Mouse (Mus musculus) limb, embryonic 11.5 days (tissue): Measurements from ENCODE around the gene Psmc2. TPM values are rescaled to one million over a fixed set of nuclear protein-coding genes. Genes with fewer than 3 reads are reported as not detected.

Experiments used
- ATAC-seq: fragments of 200-750 bp; cut with Nextera tagmentation; 2 replicates; pipeline ENCODE4 v1.8.0; 2017; ENCODE audit warnings: low read depth; ENCODE audit not compliant: insufficient number of reproducible peaks, low FRiP score, low TSS enrichment
- DNase-seq: peaks from one replicate; pipeline ENCODE4 v3.0.0-alpha.2; 2015; ENCODE audit warnings: low spot score
- H3K27ac ChIP-seq: fragments of 300-500 bp; sonication (generic); replicated peaks from 2 replicates; pipeline ENCODE4 v1.5.1; 2014; ENCODE audit warnings: low read depth, mild to moderate bottlenecking, low read length
- H3K27me3 ChIP-seq: fragments of 300-500 bp; sonication (generic); 2 replicates; pipeline ENCODE4 v1.6.1; 2014; ENCODE audit warnings: mild to moderate bottlenecking, low read length, mixed read lengths; ENCODE audit not compliant: control insufficient read depth, insufficient read depth
- H3K36me3 ChIP-seq: fragments of 300-500 bp; sonication (generic); 2 replicates; pipeline ENCODE4 v1.6.1; 2014; ENCODE audit warnings: mild to moderate bottlenecking, low read length, moderate library complexity, mixed read lengths; ENCODE audit not compliant: control insufficient read depth, insufficient read depth
- H3K4me1 ChIP-seq: fragments of 300-500 bp; sonication (generic); 2 replicates; pipeline ENCODE4 v1.6.1; 2014; ENCODE audit warnings: low read length, mixed read lengths; ENCODE audit not compliant: control insufficient read depth, insufficient read depth
- H3K4me2 ChIP-seq: fragments of 300-500 bp; sonication (generic); 2 replicates; pipeline ENCODE4 v1.6.1; 2014; ENCODE audit warnings: low read depth, mild to moderate bottlenecking, moderate library complexity; ENCODE audit not compliant: severe bottlenecking
- H3K4me3 ChIP-seq: fragments of 300-500 bp; sonication (generic); 2 replicates; pipeline ENCODE4 v1.5.1; 2014; ENCODE audit warnings: low read depth, low read length
- H3K9ac ChIP-seq: fragments of 300-500 bp; sonication (generic); 2 replicates; pipeline ENCODE4 v1.6.1; 2014; ENCODE audit warnings: mild to moderate bottlenecking, low read length
- H3K9me3 ChIP-seq: fragments of 300-500 bp; sonication (generic); 2 replicates; pipeline ENCODE4 v1.6.1; 2016; ENCODE audit warnings: low read length; ENCODE audit not compliant: control insufficient read depth
- WGBS: fragments of 180-500 bp; shearing (Covaris S2); extraction: QIAGEN DNeasy Blood & Tissue Kit; methylation state at CpG from one replicate; pipeline ENCODE4 v1.1.7; 2014; 5-methylcytosine and 5-hydroxymethylcytosine counted together
- polyA plus RNA-seq: library from polyadenylated mRNA; unstranded; fragments of >200 nt; fragmentation: Nextera tagmentation; extraction: Ambion mirVana; gene quantifications from 2 replicates; pipeline ENCODE4 v1.2.1, GENCODE M21; 2014

Gene Psmc2
- polyA plus RNA-seq, 1 experiment from 2014 or later, result 231 TPM

DNA sequence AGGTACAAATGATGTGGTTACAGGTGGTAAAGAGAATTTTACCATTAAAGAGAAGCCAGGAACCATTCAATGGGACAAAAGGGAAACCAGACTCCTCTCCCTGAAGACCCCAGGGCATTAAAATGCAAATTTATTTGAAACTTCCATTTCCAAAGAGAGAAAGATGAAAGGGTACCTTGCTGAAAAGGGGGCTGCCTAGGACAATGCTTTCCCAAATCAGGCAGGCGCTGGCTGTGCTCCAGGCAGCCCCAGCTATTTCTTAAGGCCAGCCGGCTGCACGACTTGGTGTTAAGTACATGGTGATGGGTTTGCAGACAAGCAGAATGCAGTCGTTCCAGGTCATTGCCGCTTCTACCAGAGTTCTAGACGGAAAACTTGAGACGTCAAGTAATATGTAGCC lies 41.3 kb downstream of the Psmc2 start:
- ATAC-seq, result no peak

DNA sequence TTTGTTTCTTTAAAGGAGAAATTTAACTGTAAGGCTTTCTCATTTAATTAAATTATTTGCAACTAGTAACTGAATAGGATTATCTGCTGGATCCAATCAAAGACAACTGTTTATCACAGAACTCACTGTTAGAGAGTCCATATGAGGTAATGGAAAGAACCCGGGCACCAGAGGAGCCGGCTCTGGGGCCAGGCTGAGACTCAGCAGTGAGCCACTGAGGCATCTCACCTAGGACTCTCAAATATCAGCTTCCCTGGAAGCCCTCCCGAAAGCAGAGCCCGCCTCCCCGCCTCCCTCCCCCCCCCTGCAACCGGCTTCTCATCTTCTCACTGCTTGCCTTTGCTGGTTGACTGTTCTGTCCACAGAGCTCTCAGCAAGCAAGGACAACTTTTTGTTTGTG lies 42.6 kb downstream of the Psmc2 start:
- Histone ChIP-seq H3K9me3 (no peaks in the 10 kb centered on the region), H3K27ac (no peak overlapping the region), H3K4me2 (no peak overlapping the region), H3K9ac (no peak overlapping the region), H3K4me1 (no peaks in the 10 kb centered on the region), H3K27me3 (no peaks in the 10 kb centered on the region), H3K4me3 (no peak overlapping the region), H3K36me3 (no peaks in the 10 kb centered on the region)
- DNase-seq (no peak), ATAC-seq (no peak)
- 17% methylated on average over 6 of the region's 6 CpGs for WGBS

More for the DNA sequence above, 41.3 kb downstream of the Psmc2 start:
- WGBS, result 48% methylated on average over 7 of the region's 7 CpGs
- H3K4me2 ChIP-seq, result no peak overlapping the region
- DNase-seq, result no peak
- H3K9ac ChIP-seq, result no peak overlapping the region
- no peaks in the 10 kb centered on the region for H3K27me3 ChIP-seq
- H3K4me3 ChIP-seq, result no peak overlapping the region
- H3K4me1 ChIP-seq, result no peaks in the 10 kb centered on the region
- H3K27ac ChIP-seq, result no peak overlapping the region
- H3K36me3 ChIP-seq, result no peaks in the 10 kb centered on the region
- no peaks in the 10 kb centered on the region for H3K9me3 ChIP-seq

DNA sequence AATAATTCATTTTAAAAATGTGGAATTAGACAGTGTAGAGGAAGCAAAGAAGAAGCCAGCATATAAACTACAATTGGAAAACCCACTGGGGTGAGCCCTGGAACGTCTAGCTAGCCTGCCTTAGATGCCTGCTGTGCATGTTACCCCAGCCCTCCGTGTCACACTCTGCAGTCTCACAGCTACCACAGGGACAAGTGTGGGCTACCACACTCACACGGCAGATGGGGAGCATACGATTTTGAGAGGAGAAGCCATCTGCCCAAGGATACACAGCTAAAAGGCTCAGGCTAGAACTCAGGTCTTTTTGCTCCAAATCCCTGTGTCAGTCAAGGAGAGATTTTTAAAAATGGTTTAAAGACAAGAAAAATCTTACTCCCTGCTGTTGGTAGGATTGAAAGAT lies 43.8 kb downstream of the Psmc2 start:
- WGBS, result 68% methylated on average over 4 of the region's 4 CpGs

DNA sequence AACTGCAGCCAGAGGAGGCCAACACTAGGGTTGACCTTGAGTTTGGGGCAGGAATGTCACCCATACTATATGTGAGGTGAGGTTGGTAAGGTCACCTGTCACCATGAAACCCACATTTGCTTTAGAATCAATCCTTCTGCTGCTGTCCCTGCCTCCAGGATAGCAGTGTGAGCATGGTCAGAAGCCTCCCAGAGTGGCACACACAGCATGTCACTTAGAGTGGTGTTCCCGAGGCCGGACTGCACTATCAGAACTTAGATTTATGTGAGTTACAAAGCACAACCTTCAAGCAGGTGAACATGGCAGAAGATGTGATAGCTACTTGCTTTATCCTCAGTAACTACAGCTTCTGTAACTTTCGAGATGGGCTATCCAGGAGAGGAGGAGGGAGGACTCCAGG lies 46.7 kb downstream of the Psmc2 start:
- H3K27ac ChIP-seq, result no peak overlapping the region
- no peak overlapping the region for H3K4me2 ChIP-seq
- H3K9ac ChIP-seq, result no peak overlapping the region
- no peak overlapping the region for H3K4me3 ChIP-seq
- H3K4me1 ChIP-seq, result no peaks in the 10 kb centered on the region
- 81% methylated on average over 3 of the region's 3 CpGs for WGBS
- no peaks in the 10 kb centered on the region for H3K27me3 ChIP-seq
- H3K9me3 ChIP-seq, result no peaks in the 10 kb centered on the region
- H3K36me3 ChIP-seq, result no peaks in the 10 kb centered on the region
- ATAC-seq (no peak), DNase-seq (no peak)

More for the DNA sequence above, 43.8 kb downstream of the Psmc2 start:
- ATAC-seq (no peak), DNase-seq (no peak)
- Histone ChIP-seq H3K27ac (no peak overlapping the region), H3K27me3 (no peaks in the 10 kb centered on the region), H3K4me2 (no peak overlapping the region), H3K9me3 (no peaks in the 10 kb centered on the region), H3K9ac (no peak overlapping the region), H3K4me1 (no peaks in the 10 kb centered on the region), H3K4me3 (no peak overlapping the region), H3K36me3 (no peaks in the 10 kb centered on the region)

DNA sequence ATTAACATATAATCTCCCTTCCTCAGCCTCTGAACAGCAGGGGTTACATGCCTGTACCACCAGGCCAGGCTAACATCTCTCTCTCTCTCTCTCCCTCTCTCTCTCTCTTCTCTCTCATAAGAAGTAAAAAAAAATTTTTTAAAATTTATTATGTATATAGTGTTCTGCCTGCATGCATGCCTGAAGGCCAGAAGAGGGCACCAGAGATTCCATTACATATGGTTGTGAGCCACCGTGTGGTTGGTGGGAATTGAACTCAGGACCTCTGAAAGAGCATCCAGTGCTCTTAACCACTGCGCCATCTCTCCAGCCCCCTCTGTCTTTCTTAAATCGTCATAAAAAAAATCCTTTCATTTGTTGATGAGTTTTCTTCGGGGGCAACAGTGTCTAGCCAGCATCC lies 59.6 kb downstream of the Psmc2 start:
- H3K27me3 ChIP-seq, result no peaks in the 10 kb centered on the region
- no peak overlapping the region for H3K27ac ChIP-seq
- H3K4me3 ChIP-seq, result no peak overlapping the region
- H3K4me1 ChIP-seq, result no peaks in the 10 kb centered on the region
- H3K4me2 ChIP-seq, result no peak overlapping the region
- H3K36me3 ChIP-seq, result no peaks in the 10 kb centered on the region
- WGBS, result 75% methylated on average over 4 of the region's 4 CpGs
- no peak for DNase-seq
- no peak overlapping the region for H3K9ac ChIP-seq
- H3K9me3 ChIP-seq, result no peaks in the 10 kb centered on the region
- no peak for ATAC-seq

DNA sequence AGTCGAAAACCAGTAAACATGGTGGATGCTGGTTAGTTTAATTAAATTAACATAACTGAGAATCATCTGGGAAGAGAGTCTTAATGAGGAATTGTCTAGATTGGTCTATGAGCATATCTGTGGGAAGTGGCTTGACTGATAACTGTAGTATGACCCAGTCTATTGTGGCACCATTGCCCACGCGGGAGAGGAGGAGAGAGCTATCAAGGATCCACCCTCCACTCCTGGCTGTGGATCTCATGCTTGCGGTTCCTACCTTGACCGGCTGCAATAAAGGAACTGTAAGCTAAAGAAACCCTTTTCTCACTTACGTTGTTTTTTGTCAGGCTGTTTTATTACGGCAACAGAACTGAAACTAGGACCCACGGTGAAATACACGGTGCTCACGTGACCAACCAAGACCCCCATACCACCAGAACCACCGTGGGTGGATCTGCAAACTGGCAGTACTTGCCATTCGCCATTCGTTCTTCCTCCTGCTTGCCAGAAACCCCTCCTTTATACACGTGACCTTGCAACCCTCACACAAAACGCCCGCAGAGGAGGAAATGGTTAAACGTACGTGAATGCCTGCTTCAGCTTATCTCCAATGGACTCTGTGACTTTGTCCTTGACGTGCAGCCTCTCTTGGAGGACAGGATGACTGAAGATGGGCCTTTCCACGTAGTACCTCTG lies 61.7 kb downstream of the Psmc2 start:
- ATAC-seq, result no peak
- no peak for DNase-seq
- H3K4me2 ChIP-seq, result no peak overlapping the region
- no peaks in the 10 kb centered on the region for H3K27me3 ChIP-seq
- H3K9ac ChIP-seq, result no peak overlapping the region
- H3K4me1 ChIP-seq, result no peaks in the 10 kb centered on the region
- H3K4me3 ChIP-seq, result no peak overlapping the region
- no peak overlapping the region for H3K27ac ChIP-seq
- H3K9me3 ChIP-seq, result no peaks in the 10 kb centered on the region
- WGBS, result 86% methylated on average over 20 of the region's 20 CpGs
- no peaks in the 10 kb centered on the region for H3K36me3 ChIP-seq

DNA sequence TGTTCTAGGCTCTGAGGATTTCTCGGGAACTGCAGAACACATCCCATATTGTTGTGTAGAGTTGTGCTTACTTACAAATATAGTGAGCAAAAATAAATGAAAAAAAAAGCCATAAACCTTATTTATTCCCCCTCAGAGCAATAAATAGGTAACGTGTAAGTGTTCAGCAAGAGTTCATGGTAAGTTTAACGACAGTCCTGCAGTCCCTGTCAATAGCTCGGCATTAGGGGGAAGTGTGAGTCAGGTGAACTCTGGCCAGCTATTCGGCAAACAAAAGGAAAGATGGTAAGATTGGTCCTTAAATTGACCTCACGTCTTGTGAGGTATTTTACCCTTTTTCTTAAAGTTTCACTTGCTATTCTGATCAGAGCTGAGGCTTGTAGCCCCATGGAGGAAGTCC lies 62.4 kb downstream of the Psmc2 start:
- ATAC-seq, result no peak
- H3K4me1 ChIP-seq, result no peaks in the 10 kb centered on the region
- H3K9me3 ChIP-seq, result no peaks in the 10 kb centered on the region

DNA sequence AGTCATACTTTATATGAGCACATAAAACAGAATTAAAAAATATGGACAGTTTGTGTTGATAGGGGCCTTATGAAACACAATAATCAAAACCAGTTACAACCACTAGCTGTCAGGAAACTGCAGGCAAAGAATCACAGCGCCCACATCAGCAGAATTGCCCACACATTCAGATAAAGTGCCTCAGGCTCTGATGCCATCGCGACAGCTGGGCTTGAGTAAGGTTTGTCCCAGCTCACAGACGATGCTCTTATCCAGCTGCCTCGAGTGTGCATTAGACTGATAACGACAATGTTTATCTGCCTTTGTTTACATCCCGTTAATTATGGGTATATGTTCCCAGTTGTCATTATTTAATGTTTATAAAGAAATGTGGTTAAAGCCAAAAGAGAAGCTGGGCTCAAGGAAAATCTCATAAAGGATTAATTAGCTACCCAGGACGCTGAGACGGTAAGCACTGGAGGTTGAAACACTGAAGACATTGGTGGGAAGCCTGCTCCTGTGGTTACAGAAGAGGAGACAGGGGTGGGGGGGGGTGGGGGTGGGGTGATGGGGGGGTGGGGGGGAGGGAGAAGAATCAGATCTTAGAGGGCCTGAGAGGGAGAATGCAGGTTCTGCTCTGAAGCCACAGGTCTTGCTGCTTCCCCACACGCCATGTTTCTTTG lies 66.7 kb downstream of the Psmc2 start:
- H3K4me1 ChIP-seq, result no peaks in the 10 kb centered on the region
- no peaks in the 10 kb centered on the region for H3K36me3 ChIP-seq
- no peak overlapping the region for H3K4me3 ChIP-seq
- ATAC-seq, result no peak
- DNase-seq, result no peak
- no peak overlapping the region for H3K9ac ChIP-seq
- H3K27ac ChIP-seq, result no peak overlapping the region
- no peaks in the 10 kb centered on the region for H3K9me3 ChIP-seq
- H3K4me2 ChIP-seq, result no peak overlapping the region
- 65% methylated on average over 10 of the region's 10 CpGs for WGBS
- H3K27me3 ChIP-seq, result no peaks in the 10 kb centered on the region

More for the DNA sequence above, 62.4 kb downstream of the Psmc2 start:
- Histone ChIP-seq H3K27ac (no peak overlapping the region), H3K27me3 (no peaks in the 10 kb centered on the region), H3K4me2 (no peak overlapping the region), H3K4me3 (no peak overlapping the region), H3K36me3 (no peaks in the 10 kb centered on the region), H3K9ac (no peak overlapping the region)
- 62% methylated on average over 6 of the region's 6 CpGs for WGBS
- DNase-seq, result no peak
